Mouse (Mus musculus) bone marrow macrophage, adult 2 months (primary cell): Measurements from ENCODE around the gene Ttbk2.

Experiments used
- CTCF ChIP-seq: IDR thresholded peaks from 2 replicates; pipeline ENCODE4 v1.5.1; 2012; ENCODE audit warnings: low read depth, mild to moderate bottlenecking, low read length, moderate library complexity
- POLR2A ChIP-seq: IDR thresholded peaks from 2 replicates; pipeline ENCODE4 v1.6.1; 2012; ENCODE audit warnings: mild to moderate bottlenecking, low read depth, low read length, borderline replicate concordance

DNA sequence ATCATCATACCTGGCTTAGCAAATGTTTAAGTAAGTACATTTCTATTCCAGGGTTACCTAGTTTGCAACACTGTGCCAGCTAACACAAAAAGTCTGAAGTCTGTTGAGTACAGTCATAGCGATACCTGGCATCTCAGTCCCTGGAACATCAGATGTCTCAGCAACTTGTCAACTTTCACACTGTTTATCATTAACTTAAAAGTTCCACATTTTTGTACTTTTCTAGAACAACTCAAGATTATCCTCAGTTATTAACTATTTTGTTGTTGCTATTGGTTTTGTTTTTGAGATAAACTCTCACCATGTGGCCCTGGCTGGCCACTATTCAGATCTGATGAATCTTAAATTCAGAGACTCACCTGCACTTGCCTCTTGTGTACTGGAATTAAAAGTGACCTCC is 13.0 kb upstream of the Ttbk2 start:
- no peak for TF ChIP-seq CTCF
- no peak for TF ChIP-seq POLR2A
